8 mouse cellular contexts compared by ENCODE assay signal in the genomic region with DNA sequence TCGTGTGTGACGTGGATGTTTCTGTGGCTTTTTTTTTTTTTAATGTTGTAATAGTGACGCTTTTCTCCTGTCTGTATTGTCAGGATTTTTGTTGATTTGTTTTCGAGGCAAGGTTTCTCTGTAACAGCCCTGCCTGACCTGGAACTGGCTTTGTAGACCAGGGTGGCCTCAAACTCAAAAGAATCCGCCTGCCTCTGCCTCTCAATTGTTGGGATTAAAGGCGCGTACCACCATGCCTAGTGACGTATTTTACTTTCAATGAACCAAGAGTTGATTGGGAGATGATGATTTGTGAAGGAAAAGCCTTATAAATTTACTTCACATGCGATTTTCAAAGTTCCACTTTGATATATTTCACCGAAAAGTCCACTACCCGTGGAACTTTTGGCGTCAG. TPM values are rescaled to one million over a fixed set of nuclear protein-coding genes. Genes with fewer than 3 reads are reported as not detected.
DNase-seq lines count a peak whose midpoint lies in the region; ATAC-seq and TF ChIP-seq lines count a peak whose summit lies in the region.

Gene Gabpb1, minus strand, starts transcription at position 216 of the 394 bp plus-strand sequence.

- 0 out of 2 replicates have a peak, but pooled peaks cover 3% of the 10 kb centered on the region for H3K9me3 ChIP-seq in heart, embryonic 13.5 days

- H3K9ac ChIP-seq in heart, embryonic 13.5 days: peak within 1 kb of the TSS; percentile 97

- intact Hi-C loops in left cerebral cortex, postnatal 14 days (cut with DNase I): no loop called here

- no peaks in the 10 kb centered on the region for H3K27me3 ChIP-seq in testis, adult 2 months (ENCODE audit: control insufficient read depth, insufficient read depth, low read length)
- H3K27me3 ChIP-seq in heart, embryonic 13.5 days (replicated peaks): no peaks in the 10 kb centered on the region

- no peaks in the 10 kb centered on the region for H3K36me3 ChIP-seq in testis, adult 2 months (ENCODE audit: control insufficient read depth, insufficient read depth, low read length)
- H3K36me3 ChIP-seq in heart, embryonic 13.5 days: peaks cover 24% of the 10 kb centered on the region

- 23% methylated on average over 12 of the region's 12 CpGs for WGBS in heart, embryonic 13.5 days

- peak within 1 kb of the TSS; percentile 97 for H3K27ac ChIP-seq in testis, adult 2 months (ENCODE audit: control insufficient read depth, insufficient read depth, low read depth, low read length)
- peak within 1 kb of the TSS; percentile 100 for H3K27ac ChIP-seq in heart, embryonic 13.5 days (replicated peaks)

- TF ChIP-seq POLR2A in testis, adult 2 months (IDR thresholded peaks at IDR 0.05; ENCODE audit: control insufficient read depth, low read depth, low read length): no peak

- peaks cover 2% of the 10 kb centered on the region for H3K4me1 ChIP-seq in testis, adult 2 months (ENCODE audit: control insufficient read depth, insufficient read depth, low read length)
- peaks cover 44% of the 10 kb centered on the region for H3K4me1 ChIP-seq in heart, embryonic 13.5 days

- peak within 1 kb of the TSS; percentile 85 for H3K4me2 ChIP-seq in heart, embryonic 13.5 days

- no peak for DNase-seq in adrenal gland, adult 18-20 months (ENCODE audit: low spot score in 2 of 2)
- DNase-seq in adrenal gland, adult (ENCODE audit: inconsistent age in 2 of 2, low spot score in 1 of 2): no peak
- no peak for DNase-seq in testis, postnatal 14 days (ENCODE audit: low spot score)
- DNase-seq in left cerebral cortex, postnatal 14 days (ENCODE audit: low spot score in 2 of 2): no peak
- no peak for DNase-seq in cerebellum, postnatal 4 days (ENCODE audit: low spot score in 2 of 2)

- no peak for ATAC-seq in heart, embryonic 13.5 days (ENCODE audit: extremely low read depth, insufficient number of reproducible peaks, low FRiP score, low TSS enrichment)
- no peak for ATAC-seq in monocyte, adult 5-6 weeks (replicated peaks; ENCODE audit: insufficient number of reproducible peaks, low FRiP score, low TSS enrichment, poor library complexity, severe bottlenecking)

- peak within 1 kb of the TSS; percentile 93 for H3K4me3 ChIP-seq in testis, adult 2 months (ENCODE audit: control insufficient read depth, low read depth, low read length)
- peak within 1 kb of the TSS; percentile 97 for H3K4me3 ChIP-seq in heart, embryonic 13.5 days

- TF ChIP-seq CTCF in testis, adult 2 months (IDR thresholded peaks at IDR 0.05; ENCODE audit: control insufficient read depth, insufficient read depth, insufficient replicate concordance, low read depth, low read length): no peak

RNA-seq across cellular contexts. Expression of gene Gabpb1, which starts in this region (rescaled TPM):
- 10 to 100 TPM; 12.9 to 23.8 TPM for total RNA-seq in adrenal gland, adult 18-20 months (2021)
- 21.7 and 24.5 TPM in 2 replicates for polyA plus RNA-seq in testis, adult 2 months (2012; rRNA removed)
- 31.3 and 31.6 TPM in 2 replicates for polyA plus RNA-seq in heart, embryonic 13.5 days (2015; fragmentation: Nextera tagmentation; extraction: Ambion mirVana)
- 10 to 100 TPM; 20.1 to 21.4 TPM for total RNA-seq in left cerebral cortex, postnatal 14 days (2021)
- 22.6 to 29.9 TPM (median 25.9 TPM) in 3 replicates for total RNA-seq in monocyte, adult 5-6 weeks (2017)
